Mouse (Mus musculus) stomach, embryonic 16.5 days (tissue): Measurements from ENCODE around the gene Trio. TPM values are rescaled to one million over a fixed set of nuclear protein-coding genes. Genes with fewer than 3 reads are reported as not detected.

ENCODE experiments used
- ATAC-seq: fragments of 200-750 bp; cut with Nextera tagmentation; 2 replicates; pipeline ENCODE4 v1.8.0; 2017; ENCODE audit warnings: moderate number of reproducible peaks, moderate TSS enrichment; ENCODE audit not compliant: insufficient read depth, low FRiP score
- H3K27ac ChIP-seq: fragments of 300-500 bp; sonication (generic); 2 replicates; pipeline ENCODE4 v1.5.1; 2014; ENCODE audit warnings: low read length
- H3K27me3 ChIP-seq: fragments of 300-500 bp; sonication (generic); 2 replicates; pipeline ENCODE4 v1.6.1; 2014; ENCODE audit warnings: low read length, control low read depth, mixed read lengths; ENCODE audit not compliant: control insufficient read depth, insufficient read depth
- H3K36me3 ChIP-seq: fragments of 300-500 bp; sonication (generic); 2 replicates; pipeline ENCODE4 v1.6.1; 2014; ENCODE audit warnings: low read length; ENCODE audit not compliant: control insufficient read depth, insufficient read depth
- H3K4me1 ChIP-seq: fragments of 300-500 bp; sonication (generic); 2 replicates; pipeline ENCODE4 v1.6.1; 2014; ENCODE audit warnings: low read length, control low read depth, mixed read lengths; ENCODE audit not compliant: control insufficient read depth, insufficient read depth
- H3K4me2 ChIP-seq: fragments of 300-500 bp; sonication (generic); 2 replicates; pipeline ENCODE4 v1.6.1; 2014; ENCODE audit warnings: low read depth, low read length, mixed read lengths
- H3K4me3 ChIP-seq: fragments of 300-500 bp; sonication (generic); replicated peaks from 2 replicates; pipeline ENCODE4 v1.5.1; 2014; ENCODE audit warnings: mild to moderate bottlenecking, low read length
- H3K9ac ChIP-seq: fragments of 300-500 bp; sonication (generic); 2 replicates; pipeline ENCODE4 v1.6.1; 2014; ENCODE audit warnings: low read length
- H3K9me3 ChIP-seq: fragments of 300-500 bp; sonication (generic); replicated peaks from 2 replicates; pipeline ENCODE4 v1.6.1; 2016; ENCODE audit warnings: low read length, control low read depth; ENCODE audit not compliant: control insufficient read depth
- WGBS: fragments of 180-500 bp; shearing (Covaris S2); extraction: QIAGEN DNeasy Blood & Tissue Kit; methylation state at CpG from one replicate; pipeline ENCODE4 v1.1.7; 2014; 5-methylcytosine and 5-hydroxymethylcytosine counted together
- polyA plus RNA-seq: library from polyadenylated mRNA; unstranded; fragments of >200 nt; fragmentation: Nextera tagmentation; extraction: Ambion mirVana; gene quantifications from 2 replicates; pipeline ENCODE4 v1.2.1, GENCODE M21; 2015

Trio gene
- polyA plus RNA-seq, 1 experiment from 2014 or later: 22.9 TPM

GRCm38 (mm10) chr15:28026167-28026481 is 476 bp upstream of the Trio start:
- WGBS: 0% methylated on average over 18 of the region's 18 CpGs
- Histone ChIP-seq H3K9ac (peak overlapping the region; percentile 64), H3K27me3 (no peaks in the 10 kb centered on the region), H3K9me3 (no peaks in the 10 kb centered on the region), H3K27ac (no peak overlapping the region), H3K4me3 (peak overlapping the region; percentile 94), H3K4me1 (peaks cover 26% of the 10 kb centered on the region), H3K36me3 (no peaks in the 10 kb centered on the region), H3K4me2 (peak overlapping the region; percentile 58)
- ATAC-seq: no peak

DNA sequence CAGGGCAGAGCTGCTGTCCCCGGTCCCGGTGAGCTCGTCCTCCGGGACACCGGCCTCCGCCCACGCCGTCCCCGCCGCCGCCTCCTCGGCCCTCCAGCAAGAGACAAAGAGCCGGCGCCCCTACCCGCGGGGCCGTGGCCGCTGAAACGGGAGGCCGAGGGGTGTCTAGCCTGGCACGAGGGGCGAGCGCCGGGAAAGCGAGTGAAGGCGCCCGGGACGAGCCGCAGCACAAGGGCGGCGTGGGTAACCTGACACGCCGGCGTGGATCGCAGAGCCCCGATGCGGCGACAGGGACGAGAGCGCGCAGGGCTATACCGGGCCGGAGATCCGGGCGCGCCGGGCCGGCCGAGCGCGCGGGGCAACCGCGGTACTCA is 696 bp downstream of the Trio start:
- H3K27ac ChIP-seq: peak overlapping the region; percentile 97
- peak overlapping the region; percentile 98 for H3K9ac ChIP-seq
- peak overlapping the region; percentile 82 for H3K4me2 ChIP-seq
- under 1% methylated on average over 54 of the region's 54 CpGs for WGBS
- no peaks in the 10 kb centered on the region for H3K36me3 ChIP-seq
- H3K4me3 ChIP-seq: peak overlapping the region; percentile 94
- no peaks in the 10 kb centered on the region for H3K9me3 ChIP-seq
- H3K27me3 ChIP-seq: no peaks in the 10 kb centered on the region
- H3K4me1 ChIP-seq: peaks cover 35% of the 10 kb centered on the region
- peak; percentile 7; the same call in 1 of the 2 replicates for ATAC-seq

- no peaks in the 10 kb centered on the region for H3K27me3 ChIP-seq
- H3K4me1 ChIP-seq: peaks cover 40% of the 10 kb centered on the region
- H3K36me3 ChIP-seq: no peaks in the 10 kb centered on the region
- ATAC-seq: peak; percentile 39; the same call in 1 of the 2 replicates
- H3K9ac ChIP-seq: peak overlapping the region; percentile 98
- H3K27ac ChIP-seq: peak overlapping the region; percentile 97
- H3K4me3 ChIP-seq: peak overlapping the region; percentile 94
- under 1% methylated on average over 71 of the region's 81 CpGs for WGBS
- H3K9me3 ChIP-seq: no peaks in the 10 kb centered on the region
- H3K4me2 ChIP-seq: peak overlapping the region; percentile 82
Measured at GRCm38 (mm10) chr15:28024031-28024964, 1.4 kb downstream of the Trio start.

GRCm38 (mm10) chr15:28021591-28022209 is 3.9 kb downstream of the Trio start:
- H3K4me2 ChIP-seq: peak overlapping the region; percentile 22
- no peaks in the 10 kb centered on the region for H3K9me3 ChIP-seq
- H3K27ac ChIP-seq: no peak overlapping the region
- H3K27me3 ChIP-seq: no peaks in the 10 kb centered on the region
- no peak for ATAC-seq
- H3K9ac ChIP-seq: 0 out of 2 replicates have a peak overlapping the region, but pooled peaks have one; percentile 8
- 17% methylated on average over 15 of the region's 15 CpGs for WGBS
- no peak overlapping the region for H3K4me3 ChIP-seq
- no peaks in the 10 kb centered on the region for H3K36me3 ChIP-seq
- H3K4me1 ChIP-seq: peaks cover 43% of the 10 kb centered on the region

- H3K9ac ChIP-seq: no peak overlapping the region
- H3K4me1 ChIP-seq: peaks cover 50% of the 10 kb centered on the region
- no peak overlapping the region for H3K4me3 ChIP-seq
- H3K36me3 ChIP-seq: no peaks in the 10 kb centered on the region
- no peaks in the 10 kb centered on the region for H3K27me3 ChIP-seq
- no peak overlapping the region for H3K4me2 ChIP-seq
- WGBS: 42% methylated on average over 7 of the region's 7 CpGs
- H3K9me3 ChIP-seq: no peaks in the 10 kb centered on the region
- no peak overlapping the region for H3K27ac ChIP-seq
- ATAC-seq: no peak
Measured at GRCm38 (mm10) chr15:28019393-28020070, 6.1 kb downstream of the Trio start.

DNA sequence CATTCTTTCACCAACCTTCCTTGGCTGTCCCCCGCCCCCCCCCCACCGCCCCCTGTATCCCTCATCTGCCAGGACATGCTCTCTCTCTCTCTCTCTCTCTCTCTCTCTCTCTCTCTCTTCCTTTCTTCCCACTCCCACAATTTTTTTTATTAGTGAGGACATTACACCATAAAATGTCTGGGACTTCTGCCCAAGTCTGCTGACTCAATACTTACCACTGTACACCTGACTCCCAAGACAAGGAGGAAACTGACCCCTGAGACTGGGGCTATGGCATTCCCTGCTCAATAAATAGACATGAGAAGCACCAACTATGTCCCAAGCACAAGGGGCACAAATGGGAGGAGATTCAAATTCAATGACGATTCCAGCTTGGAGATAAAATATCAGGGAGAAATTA is 18.1 kb downstream of the Trio start:
- H3K27me3 ChIP-seq: no peaks in the 10 kb centered on the region
- no peak overlapping the region for H3K4me2 ChIP-seq
- no peak for ATAC-seq
- H3K27ac ChIP-seq: no peak overlapping the region
- no peak overlapping the region for H3K4me3 ChIP-seq
- no peak overlapping the region for H3K9ac ChIP-seq
- WGBS: 63% methylated on average over 3 of the region's 3 CpGs
- H3K9me3 ChIP-seq: no peaks in the 10 kb centered on the region
- H3K36me3 ChIP-seq: no peaks in the 10 kb centered on the region
- H3K4me1 ChIP-seq: peaks cover 26% of the 10 kb centered on the region

DNA sequence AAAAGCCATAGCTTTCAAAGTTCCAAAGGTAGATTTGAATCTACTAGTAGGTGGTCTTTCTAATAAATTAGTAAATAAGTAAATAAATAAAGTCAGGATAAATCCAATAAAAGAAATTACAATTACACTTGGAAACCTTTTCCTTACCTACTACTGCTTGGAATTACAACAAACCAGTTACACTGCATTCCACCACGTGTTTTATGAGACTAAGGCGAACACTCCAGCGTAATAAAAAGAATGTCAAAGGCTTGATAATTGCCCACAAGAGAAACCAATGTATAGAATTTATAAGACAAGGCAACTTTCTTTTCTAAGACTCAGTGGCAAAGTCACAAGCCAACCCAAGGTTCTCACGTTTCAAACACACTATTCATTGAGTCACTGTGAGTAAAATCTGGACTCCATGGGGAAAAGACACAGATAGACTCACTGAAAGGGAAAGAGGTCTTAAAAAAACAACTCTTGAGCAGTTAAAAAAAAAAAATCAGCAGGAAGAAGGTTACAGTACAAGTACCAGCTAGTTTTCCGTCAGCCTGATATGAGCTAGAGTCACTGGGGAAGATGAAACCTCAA is 21.4 kb downstream of the Trio start:
- Histone ChIP-seq H3K27me3 (no peaks in the 10 kb centered on the region), H3K27ac (peak overlapping the region; percentile 60), H3K9me3 (no peaks in the 10 kb centered on the region), H3K4me2 (no peak overlapping the region; the same call in 1 of the 2 replicates), H3K9ac (no peak overlapping the region), H3K36me3 (no peaks in the 10 kb centered on the region), H3K4me1 (peaks cover 42% of the 10 kb centered on the region), H3K4me3 (no peak overlapping the region)
- ATAC-seq: no peak
- WGBS: 48% methylated on average over 5 of the region's 5 CpGs

- Histone ChIP-seq H3K9me3 (no peaks in the 10 kb centered on the region), H3K4me2 (no peak overlapping the region), H3K9ac (no peak overlapping the region), H3K27ac (no peak overlapping the region), H3K27me3 (no peaks in the 10 kb centered on the region), H3K4me1 (peaks cover 53% of the 10 kb centered on the region), H3K36me3 (no peaks in the 10 kb centered on the region), H3K4me3 (no peak overlapping the region)
- no peak for ATAC-seq
- 90% methylated on average over 3 of the region's 3 CpGs for whole genome bisulfite sequencing
Measured at GRCm38 (mm10) chr15:28002515-28002914, 23.1 kb downstream of the Trio start.
